Mouse (Mus musculus): ENCODE results near the gene Tbc1d10c.

DNA sequence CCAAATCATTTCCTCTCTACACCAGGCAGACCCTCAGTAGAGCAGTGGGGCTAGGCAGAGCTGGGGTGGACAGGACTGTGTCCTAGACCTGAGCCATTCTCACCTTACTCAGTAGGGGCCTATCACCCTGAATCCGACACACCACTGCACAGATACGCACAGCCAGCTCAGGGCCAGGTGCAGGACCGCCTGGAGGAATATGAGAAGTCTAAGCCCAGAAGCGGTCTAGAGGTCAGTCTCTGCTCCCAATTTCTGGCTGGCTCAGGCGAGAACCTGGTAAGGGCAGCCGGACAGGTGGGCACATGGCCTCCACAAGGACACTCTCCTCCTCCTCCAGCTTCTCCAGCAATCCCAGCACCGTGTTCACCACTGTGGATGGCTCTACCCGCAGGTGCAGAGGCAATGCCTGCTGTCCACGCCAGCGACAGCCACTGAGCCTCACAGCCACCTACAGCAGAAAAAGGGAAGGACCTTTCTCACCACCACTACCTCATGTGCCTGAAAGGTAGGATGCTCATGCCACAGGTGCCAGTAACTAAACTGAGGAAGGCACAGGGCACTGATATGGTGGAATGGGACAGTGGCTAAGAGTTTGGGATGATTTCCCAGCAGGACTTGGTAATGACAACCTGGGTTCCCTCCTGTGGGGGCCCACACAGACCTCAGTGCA is 20.2 kb downstream of the Tbc1d10c start:
- TF ChIP-seq CTCF (IDR thresholded peaks at IDR 0.05; ENCODE audit: extremely low read depth, insufficient read depth, insufficient read length, insufficient replicate concordance) (no peak), POLR2A (IDR thresholded peaks at IDR 0.05; ENCODE audit: low read depth, low read length) (no peak)
